Mouse (Mus musculus) heart, adult 2 months (tissue): ENCODE measurements around the gene Phf19.

Experiments used
- CTCF ChIP-seq: fragments of 200-600 bp; IDR thresholded peaks from 2 replicates; pipeline ENCODE4 v1.8.1; 2022; ENCODE audit warnings: antibody characterized with exemption, mild to moderate bottlenecking, moderate library complexity
- POLR2A ChIP-seq: fragments of 200-500 bp; IDR thresholded peaks from 2 replicates; pipeline ENCODE4 v1.6.1; 2011; ENCODE audit warnings: mild to moderate bottlenecking, low read depth, low read length, control low read depth; ENCODE audit not compliant: insufficient read depth

DNA sequence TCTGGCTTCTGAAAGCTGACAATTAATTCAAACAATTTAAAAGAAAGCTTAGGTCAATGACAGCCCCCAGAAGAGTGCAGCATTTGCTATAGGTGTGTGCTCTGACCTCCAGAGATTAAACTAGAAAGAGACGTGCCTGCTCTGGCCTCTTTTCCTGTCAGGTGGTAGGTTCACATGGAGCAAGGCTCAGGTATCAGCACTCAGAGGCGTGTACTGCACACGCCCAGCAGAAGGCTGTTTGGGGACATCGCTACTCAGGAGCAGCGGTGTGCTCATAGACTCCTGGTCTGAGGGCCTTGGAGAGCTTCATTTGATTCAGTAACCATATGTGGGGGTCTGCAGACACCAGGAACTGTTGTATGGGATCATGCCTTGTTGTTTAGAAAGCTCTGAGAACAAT, 13.5 kb upstream of the Phf19 start:
- TF ChIP-seq POLR2A, result no peak
- TF ChIP-seq CTCF, result no peak
